Mouse (Mus musculus) midbrain, embryonic 15.5 days (tissue): ENCODE results near the gene Ociad1. TPM values are rescaled to one million over a fixed set of nuclear protein-coding genes. Genes with fewer than 3 reads are reported as not detected.

ENCODE experiments used
- ATAC-seq: fragments of 200-750 bp; cut with Nextera tagmentation; replicated peaks from 2 replicates; pipeline ENCODE4 v1.8.0; 2017; ENCODE audit warnings: moderate TSS enrichment
- H3K27ac ChIP-seq: fragments of 300-500 bp; sonication (generic); 2 replicates; pipeline ENCODE4 v1.5.1; 2015; ENCODE audit warnings: mild to moderate bottlenecking, inconsistent platforms
- H3K27me3 ChIP-seq: fragments of 300-500 bp; sonication (generic); replicated peaks from 2 replicates; pipeline ENCODE4 v1.6.1; 2015; ENCODE audit warnings: inconsistent platforms
- H3K36me3 ChIP-seq: fragments of 300-500 bp; sonication (generic); replicated peaks from 2 replicates; pipeline ENCODE4 v1.6.1; 2015; ENCODE audit warnings: inconsistent platforms
- H3K4me1 ChIP-seq: fragments of 300-500 bp; sonication (generic); 2 replicates; pipeline ENCODE4 v1.6.1; 2015; ENCODE audit warnings: inconsistent platforms
- H3K4me2 ChIP-seq: fragments of 300-500 bp; sonication (generic); 2 replicates; pipeline ENCODE4 v1.6.1; 2015; ENCODE audit warnings: inconsistent platforms, mild to moderate bottlenecking, moderate library complexity
- H3K4me3 ChIP-seq: fragments of 300-500 bp; sonication (generic); 2 replicates; pipeline ENCODE4 v1.5.1; 2015; ENCODE audit warnings: mild to moderate bottlenecking, inconsistent platforms
- H3K9ac ChIP-seq: fragments of 300-500 bp; sonication (generic); 2 replicates; pipeline ENCODE4 v1.6.1; 2015; ENCODE audit warnings: mild to moderate bottlenecking, inconsistent platforms
- H3K9me3 ChIP-seq: fragments of 300-500 bp; sonication (generic); 2 replicates; pipeline ENCODE4 v1.6.1; 2016; ENCODE audit warnings: inconsistent platforms
- WGBS: fragments of 180-500 bp; shearing (Covaris S2); methylation state at CpG from one replicate; pipeline ENCODE4 v1.1.7; 2015; ENCODE audit warnings: mixed read lengths; 5-methylcytosine and 5-hydroxymethylcytosine counted together
- polyA plus RNA-seq: library from polyadenylated mRNA; unstranded; fragments of >200 nt; fragmentation: Nextera tagmentation; extraction: Ambion mirVana; gene quantifications from 2 replicates; pipeline ENCODE4 v1.2.1, GENCODE M21; 2015

Gene Ociad1
- polyA plus RNA-seq, 1 experiment from 2014 or later = 320 TPM

- no peaks in the 10 kb centered on the region for H3K27me3 ChIP-seq
- H3K9ac ChIP-seq = peak overlapping the region; percentile 87
- H3K4me3 ChIP-seq = peak overlapping the region; percentile 74
- 0 out of 2 replicates have a peak, but pooled peaks cover 8% of the 10 kb centered on the region for H3K36me3 ChIP-seq
- no peak for ATAC-seq
- H3K27ac ChIP-seq = peak overlapping the region; percentile 95
- 17% methylated on average over 8 of the region's 8 CpGs for WGBS
- H3K4me2 ChIP-seq = peak overlapping the region; percentile 66
- no peaks in the 10 kb centered on the region for H3K9me3 ChIP-seq
- H3K4me1 ChIP-seq = peaks cover 23% of the 10 kb centered on the region
These were observed 859 bp downstream of the Ociad1 start for GRCm38 (mm10) chr5:73293458-73293827.

- 0 out of 2 replicates have a peak, but pooled peaks cover 8% of the 10 kb centered on the region for H3K36me3 ChIP-seq
- 97% methylated on average over 7 of the region's 7 CpGs for WGBS
- ATAC-seq = no peak
- no peaks in the 10 kb centered on the region for H3K9me3 ChIP-seq
- H3K4me3 ChIP-seq = no peak overlapping the region
- no peaks in the 10 kb centered on the region for H3K27me3 ChIP-seq
- no peak overlapping the region for H3K4me2 ChIP-seq
- H3K9ac ChIP-seq = no peak overlapping the region
- H3K27ac ChIP-seq = no peak overlapping the region
- peaks cover 23% of the 10 kb centered on the region for H3K4me1 ChIP-seq
These were observed 2.4 kb downstream of the Ociad1 start for GRCm38 (mm10) chr5:73295016-73295415.

GRCm38 (mm10) chr5:73295916-73296315 lies 3.3 kb downstream of the Ociad1 start:
- no peak overlapping the region for H3K4me2 ChIP-seq
- no peak overlapping the region for H3K27ac ChIP-seq
- H3K9me3 ChIP-seq = no peaks in the 10 kb centered on the region
- 80% methylated on average over 4 of the region's 4 CpGs for WGBS
- peaks cover 23% of the 10 kb centered on the region for H3K4me1 ChIP-seq
- no peak overlapping the region for H3K4me3 ChIP-seq
- H3K36me3 ChIP-seq = peaks cover 11% of the 10 kb centered on the region; the same call in 1 of the 2 replicates
- H3K27me3 ChIP-seq = no peaks in the 10 kb centered on the region
- ATAC-seq = no peak
- no peak overlapping the region for H3K9ac ChIP-seq

GRCm38 (mm10) chr5:73301601-73302307 lies 9.2 kb downstream of the Ociad1 start:
- H3K4me1 ChIP-seq = no peaks in the 10 kb centered on the region
- no peak overlapping the region for H3K27ac ChIP-seq
- WGBS = 90% methylated on average over 7 of the region's 7 CpGs
- no peak overlapping the region for H3K9ac ChIP-seq
- no peaks in the 10 kb centered on the region for H3K9me3 ChIP-seq
- H3K4me3 ChIP-seq = no peak overlapping the region
- H3K4me2 ChIP-seq = no peak overlapping the region
- ATAC-seq = no peak
- no peaks in the 10 kb centered on the region for H3K27me3 ChIP-seq
- H3K36me3 ChIP-seq = peaks cover 37% of the 10 kb centered on the region

- no peaks in the 10 kb centered on the region for H3K4me1 ChIP-seq
- H3K4me3 ChIP-seq = no peak overlapping the region
- no peak overlapping the region for H3K27ac ChIP-seq
- no peak for ATAC-seq
- H3K4me2 ChIP-seq = no peak overlapping the region
- H3K36me3 ChIP-seq = peaks cover 52% of the 10 kb centered on the region
- 91% methylated on average over 12 of the region's 12 CpGs for WGBS
- no peak overlapping the region for H3K9ac ChIP-seq
- H3K9me3 ChIP-seq = no peaks in the 10 kb centered on the region
- H3K27me3 ChIP-seq = no peaks in the 10 kb centered on the region
These were observed 11.9 kb downstream of the Ociad1 start for GRCm38 (mm10) chr5:73304507-73304906.

- Histone ChIP-seq H3K9ac (no peak overlapping the region), H3K27ac (no peak overlapping the region), H3K9me3 (no peaks in the 10 kb centered on the region), H3K36me3 (peaks cover 54% of the 10 kb centered on the region), H3K4me2 (no peak overlapping the region), H3K4me1 (no peaks in the 10 kb centered on the region), H3K4me3 (no peak overlapping the region), H3K27me3 (no peaks in the 10 kb centered on the region)
- ATAC-seq = no peak
- 96% methylated on average over 6 of the region's 6 CpGs for WGBS
These were observed 13.9 kb downstream of the Ociad1 start for GRCm38 (mm10) chr5:73306486-73306885.

- H3K27me3 ChIP-seq = no peaks in the 10 kb centered on the region
- peaks cover 48% of the 10 kb centered on the region for H3K36me3 ChIP-seq
- ATAC-seq = no peak
These were observed 14.7 kb downstream of the Ociad1 start for GRCm38 (mm10) chr5:73307297-73307696.

GRCm38 (mm10) chr5:73309496-73309895 lies 16.9 kb downstream of the Ociad1 start:
- WGBS = 93% methylated on average over 4 of the region's 4 CpGs
- H3K9ac ChIP-seq = no peak overlapping the region
- H3K9me3 ChIP-seq = no peaks in the 10 kb centered on the region
- H3K4me3 ChIP-seq = no peak overlapping the region
- H3K27ac ChIP-seq = no peak overlapping the region
- H3K27me3 ChIP-seq = no peaks in the 10 kb centered on the region
- H3K4me1 ChIP-seq = no peaks in the 10 kb centered on the region
- peaks cover 53% of the 10 kb centered on the region for H3K36me3 ChIP-seq
- H3K4me2 ChIP-seq = no peak overlapping the region
- no peak for ATAC-seq

More at GRCm38 (mm10) chr5:73307297-73307696, 14.7 kb downstream of the Ociad1 start:
- no peak overlapping the region for H3K4me2 ChIP-seq
- H3K4me1 ChIP-seq = no peaks in the 10 kb centered on the region
- no peak overlapping the region for H3K9ac ChIP-seq
- WGBS = 93% methylated on average over 3 of the region's 3 CpGs
- H3K4me3 ChIP-seq = no peak overlapping the region
- no peak overlapping the region for H3K27ac ChIP-seq
- H3K9me3 ChIP-seq = no peaks in the 10 kb centered on the region

GRCm38 (mm10) chr5:73310401-73310800 lies 17.8 kb downstream of the Ociad1 start:
- Histone ChIP-seq H3K4me3 (no peak overlapping the region), H3K27me3 (no peaks in the 10 kb centered on the region), H3K36me3 (peaks cover 53% of the 10 kb centered on the region), H3K4me2 (no peak overlapping the region), H3K27ac (no peak overlapping the region), H3K9me3 (no peaks in the 10 kb centered on the region), H3K4me1 (no peaks in the 10 kb centered on the region), H3K9ac (no peak overlapping the region)
- WGBS = 96% methylated on average over 1 of the region's 1 CpGs
- no peak for ATAC-seq

- 95% methylated on average over 5 of the region's 5 CpGs for WGBS
- Histone ChIP-seq H3K4me1 (no peaks in the 10 kb centered on the region), H3K36me3 (peaks cover 47% of the 10 kb centered on the region), H3K9ac (no peak overlapping the region), H3K27ac (no peak overlapping the region), H3K4me3 (no peak overlapping the region), H3K4me2 (no peak overlapping the region), H3K27me3 (no peaks in the 10 kb centered on the region), H3K9me3 (no peaks in the 10 kb centered on the region)
- no peak for ATAC-seq
These were observed 18.9 kb downstream of the Ociad1 start for GRCm38 (mm10) chr5:73311458-73311857.

- Histone ChIP-seq H3K9me3 (no peaks in the 10 kb centered on the region), H3K9ac (no peak overlapping the region), H3K27ac (no peak overlapping the region), H3K4me2 (no peak overlapping the region), H3K4me3 (no peak overlapping the region), H3K36me3 (peaks cover 35% of the 10 kb centered on the region), H3K27me3 (no peaks in the 10 kb centered on the region), H3K4me1 (no peaks in the 10 kb centered on the region)
- ATAC-seq = no peak
- WGBS = 91% methylated on average over 10 of the region's 10 CpGs
These were observed 21.0 kb downstream of the Ociad1 start for GRCm38 (mm10) chr5:73313591-73313990.

GRCm38 (mm10) chr5:73314654-73315053 lies 22.1 kb downstream of the Ociad1 start:
- no peak for ATAC-seq
- Histone ChIP-seq H3K27ac (no peak overlapping the region), H3K4me1 (no peaks in the 10 kb centered on the region), H3K9me3 (no peaks in the 10 kb centered on the region), H3K4me2 (no peak overlapping the region), H3K36me3 (peaks cover 28% of the 10 kb centered on the region), H3K9ac (no peak overlapping the region), H3K4me3 (no peak overlapping the region), H3K27me3 (no peaks in the 10 kb centered on the region)
- WGBS = 95% methylated on average over 2 of the region's 2 CpGs

- Histone ChIP-seq H3K36me3 (peaks cover 5% of the 10 kb centered on the region), H3K4me2 (no peak overlapping the region), H3K4me1 (no peaks in the 10 kb centered on the region), H3K9ac (no peak overlapping the region), H3K9me3 (no peaks in the 10 kb centered on the region), H3K27me3 (no peaks in the 10 kb centered on the region), H3K4me3 (no peak overlapping the region), H3K27ac (no peak overlapping the region)
- WGBS = 90% methylated on average over 5 of the region's 5 CpGs
- ATAC-seq = no peak
These were observed 26.7 kb downstream of the Ociad1 start for GRCm38 (mm10) chr5:73319306-73319705.
